Mouse (Mus musculus): Measurements from ENCODE around the gene Nadk. TPM values are rescaled to one million over a fixed set of nuclear protein-coding genes. Genes with fewer than 3 reads are reported as not detected.

Gene Nadk
- polyA plus RNA-seq, 1 experiment from 2014 or later = 70.9 TPM

DNA sequence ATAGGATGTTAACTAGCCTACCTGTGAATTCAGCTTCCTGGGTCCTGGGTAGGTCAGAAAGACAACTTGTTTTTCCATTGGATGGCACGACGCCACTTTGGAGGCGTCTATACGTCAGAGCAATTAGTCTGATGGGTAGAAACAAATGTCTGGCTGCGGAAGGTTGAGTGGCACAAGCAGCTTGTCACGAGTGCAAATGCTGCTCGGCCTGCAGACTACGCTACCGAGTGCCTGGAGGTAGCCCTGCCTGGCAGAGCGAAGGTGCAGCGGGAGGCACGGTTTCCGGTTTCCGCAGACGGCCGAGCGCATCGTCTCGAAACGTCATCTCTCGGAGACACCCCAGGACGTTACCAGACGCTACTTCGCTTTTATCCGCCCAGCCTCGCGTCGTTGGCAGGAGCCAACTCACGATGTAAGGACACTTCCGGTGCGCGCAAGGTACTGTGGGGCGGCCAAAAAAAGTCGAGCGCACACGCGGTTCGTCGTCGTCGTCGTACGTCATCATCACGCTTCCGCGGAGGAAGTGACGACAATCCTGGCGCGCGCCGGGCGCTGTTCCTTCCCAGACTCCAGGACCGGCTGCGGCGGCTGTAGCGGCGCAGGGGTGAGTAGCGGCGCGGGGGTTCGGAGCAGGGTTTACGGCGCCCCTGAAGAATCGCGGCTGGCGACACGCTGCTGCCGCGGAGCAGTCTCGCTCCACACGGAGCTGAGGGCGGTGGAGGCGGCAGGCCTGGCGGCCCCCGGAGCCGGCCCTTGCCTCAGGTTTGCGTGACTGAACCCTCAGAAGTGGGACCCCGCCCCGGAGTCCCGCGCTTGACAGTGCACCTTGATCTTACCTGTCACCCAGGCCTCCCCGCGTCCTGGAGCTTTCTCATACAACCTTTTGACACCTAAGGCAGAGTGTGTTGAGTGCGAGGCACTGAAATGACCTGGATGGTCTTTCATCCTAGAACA lies 62.4 kb downstream of the Nadk start, which contains the start of gene Cdk11b:
TSS of gene Cdk11b (plus strand) at position 517 of the 954 bp plus-strand sequence.
- Histone ChIP-seq H3K27ac (ENCODE audit: low read length) (peak within 1 kb of the TSS; percentile 89), H3K4me1 (ENCODE audit: insufficient read depth, low read depth, low read length) (peaks cover 4% of the 10 kb centered on the region; the same call in 1 of the 2 replicates), H3K4me2 (replicated peaks; ENCODE audit: low read depth, low read length) (peak within 1 kb of the TSS; percentile 82), H3K4me3 (ENCODE audit: low read depth, low read length) (peak within 1 kb of the TSS; percentile 96), H3K9ac (replicated peaks; ENCODE audit: low read depth) (peak within 1 kb of the TSS; percentile 84), H3K9me3 (ENCODE audit: low read length) (no peaks in the 10 kb centered on the region), H3K27me3 (replicated peaks; ENCODE audit: insufficient read depth, low read length) (no peaks in the 10 kb centered on the region), H3K36me3 (ENCODE audit: insufficient read depth, low read length) (peaks cover 12% of the 10 kb centered on the region; the same call in 1 of the 2 replicates)
- peak; percentile 100 for DNase-seq (ENCODE audit: low spot score)
- peak; percentile 100 for ATAC-seq
- TF ChIP-seq EP300 (IDR thresholded peaks at IDR 0.05) (no peak), CTCF (IDR thresholded peaks at IDR 0.05) (no peak)
- WGBS = 1% methylated on average over 84 of the region's 84 CpGs

DNA sequence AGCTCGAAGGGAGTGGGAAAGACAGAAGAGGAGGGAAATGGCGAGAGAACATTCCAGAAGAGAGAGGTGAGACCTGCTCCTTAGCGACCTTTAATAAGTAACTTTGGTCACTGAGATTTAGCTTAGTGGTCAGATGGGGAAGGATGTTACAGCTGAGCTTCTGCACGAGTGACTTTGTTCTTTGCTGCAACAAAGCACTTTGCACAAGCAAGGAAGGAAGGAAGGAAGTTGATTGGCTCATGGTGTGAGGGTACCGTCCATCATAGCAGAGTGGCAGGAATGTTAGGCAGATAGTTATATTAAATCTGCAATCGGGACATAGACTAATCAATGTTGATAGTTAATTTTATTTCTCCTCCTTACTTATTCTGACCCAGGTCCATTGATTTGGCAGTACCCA lies 68.1 kb downstream of the Nadk start:
- no peak overlapping the region for H3K4me3 ChIP-seq (ENCODE audit: low read depth, low read length)
- H3K9ac ChIP-seq (replicated peaks; ENCODE audit: low read depth) = no peak overlapping the region
- 68% methylated on average over 6 of the region's 6 CpGs for WGBS
- H3K36me3 ChIP-seq (ENCODE audit: insufficient read depth, low read length) = peaks cover 37% of the 10 kb centered on the region
- H3K4me1 ChIP-seq (ENCODE audit: insufficient read depth, low read depth, low read length) = no peaks in the 10 kb centered on the region; the same call in 1 of the 2 replicates
- no peak overlapping the region for H3K27ac ChIP-seq (ENCODE audit: low read length)
- ATAC-seq = no peak
- H3K4me2 ChIP-seq (replicated peaks; ENCODE audit: low read depth, low read length) = no peak overlapping the region
- no peak for DNase-seq (ENCODE audit: low spot score)
- TF ChIP-seq EP300 (IDR thresholded peaks at IDR 0.05) (no peak), CTCF (IDR thresholded peaks at IDR 0.05) (no peak)
- no peaks in the 10 kb centered on the region for H3K27me3 ChIP-seq (replicated peaks; ENCODE audit: insufficient read depth, low read length)
- no peaks in the 10 kb centered on the region for H3K9me3 ChIP-seq (ENCODE audit: low read length)

DNA sequence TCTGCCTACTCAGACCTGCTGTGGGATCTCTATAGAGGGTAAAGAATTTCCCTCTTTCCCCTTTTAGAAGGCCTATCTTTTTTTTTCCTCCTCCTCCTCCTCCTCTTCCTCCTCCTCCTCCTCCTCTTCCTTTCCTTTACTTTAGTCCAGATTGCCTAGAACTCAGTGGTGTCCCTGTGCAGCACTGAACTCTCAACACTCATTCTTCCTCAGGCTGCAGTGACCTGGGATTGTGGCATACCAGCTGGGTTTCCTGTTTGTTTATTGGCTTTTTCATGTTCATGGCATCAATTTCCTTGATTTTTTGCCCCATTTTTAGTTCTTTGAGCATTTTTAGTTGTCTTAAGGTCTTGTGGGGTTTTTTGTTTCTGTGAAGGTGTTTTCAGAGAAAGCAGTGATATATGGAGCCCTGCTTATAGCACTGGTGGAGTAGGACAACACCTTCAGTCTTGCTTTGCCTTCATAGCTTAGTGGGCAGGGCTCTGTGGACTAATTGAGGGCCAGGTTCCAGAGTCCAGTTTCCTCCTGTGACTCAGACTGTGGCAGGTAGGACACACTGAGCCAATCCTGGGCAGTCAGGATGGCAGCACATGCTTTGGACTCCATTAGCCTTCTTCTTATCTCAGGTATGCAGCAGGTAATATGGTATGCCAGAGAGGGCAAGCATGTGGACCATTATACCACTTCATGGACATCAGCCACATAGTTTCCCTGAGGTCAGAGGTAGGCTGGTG lies 73.8 kb downstream of the Nadk start:
- TF ChIP-seq EP300 (IDR thresholded peaks at IDR 0.05) (no peak), CTCF (IDR thresholded peaks at IDR 0.05) (no peak)
- no peaks in the 10 kb centered on the region for H3K4me1 ChIP-seq (ENCODE audit: insufficient read depth, low read depth, low read length)
- no peaks in the 10 kb centered on the region for H3K27me3 ChIP-seq (replicated peaks; ENCODE audit: insufficient read depth, low read length)
- H3K9me3 ChIP-seq (ENCODE audit: low read length) = no peaks in the 10 kb centered on the region
- ATAC-seq (no peak), DNase-seq (ENCODE audit: low spot score) (no peak)
- no peak overlapping the region for H3K4me2 ChIP-seq (replicated peaks; ENCODE audit: low read depth, low read length)
- no peak overlapping the region for H3K4me3 ChIP-seq (ENCODE audit: low read depth, low read length)
- peaks cover 68% of the 10 kb centered on the region for H3K36me3 ChIP-seq (ENCODE audit: insufficient read depth, low read length)
- H3K9ac ChIP-seq (replicated peaks; ENCODE audit: low read depth) = no peak overlapping the region
- no peak overlapping the region for H3K27ac ChIP-seq (ENCODE audit: low read length)

Other genes starting within 250 kb of the Nadk start
- gene Prkcz, start 201.0 kb upstream of the Nadk start, polyA plus RNA-seq (2015; fragmentation: Nextera tagmentation; extraction: Ambion mirVana) = 23.4 and 33.7 TPM in 2 replicates
- 0.24 and 0.68 TPM in 2 replicates for gene Gabrd, start 164.3 kb upstream of the Nadk start, polyA plus RNA-seq (2015; fragmentation: Nextera tagmentation; extraction: Ambion mirVana)
- 1.4 and 1.5 TPM in 2 replicates for gene Cfap74, start 153.2 kb upstream of the Nadk start, polyA plus RNA-seq (2015; fragmentation: Nextera tagmentation; extraction: Ambion mirVana)
- 1.6 and 2.1 TPM in 2 replicates for gene Tmem52, start 93.3 kb upstream of the Nadk start, polyA plus RNA-seq (2015; fragmentation: Nextera tagmentation; extraction: Ambion mirVana)
- gene Gnb1, start 71.0 kb upstream of the Nadk start, polyA plus RNA-seq (2015; fragmentation: Nextera tagmentation; extraction: Ambion mirVana) = 445 and 452 TPM in 2 replicates
- 3.1 and 3.7 TPM in 2 replicates for gene Slc35e2, start 39.0 kb downstream of the Nadk start, polyA plus RNA-seq (2015; fragmentation: Nextera tagmentation; extraction: Ambion mirVana)
- gene Cdk11b, start 62.5 kb downstream of the Nadk start, polyA plus RNA-seq (2015; fragmentation: Nextera tagmentation; extraction: Ambion mirVana) = 67.3 and 74.4 TPM in 2 replicates
- not detected in 2 replicates for gene Gm10563, start 83.0 kb downstream of the Nadk start, polyA plus RNA-seq (2015; fragmentation: Nextera tagmentation; extraction: Ambion mirVana)
- gene Mmp23, start 91.0 kb downstream of the Nadk start, polyA plus RNA-seq (2015; fragmentation: Nextera tagmentation; extraction: Ambion mirVana) = 44.5 and 46.2 TPM in 2 replicates
- gene Mib2, start 106.8 kb downstream of the Nadk start, polyA plus RNA-seq (2015; fragmentation: Nextera tagmentation; extraction: Ambion mirVana) = 16.3 and 19.8 TPM in 2 replicates
- 3.3 and 3.6 TPM in 2 replicates for gene Fndc10, start 132.0 kb downstream of the Nadk start, polyA plus RNA-seq (2015; fragmentation: Nextera tagmentation; extraction: Ambion mirVana)
- 166 and 178 TPM in 2 replicates for gene Ssu72, start 142.4 kb downstream of the Nadk start, polyA plus RNA-seq (2015; fragmentation: Nextera tagmentation; extraction: Ambion mirVana)
- gene Tmem240, start 172.4 kb downstream of the Nadk start, polyA plus RNA-seq (2015; fragmentation: Nextera tagmentation; extraction: Ambion mirVana) = 0.58 and 0.63 TPM in 2 replicates
- gene Atad3a, start 198.7 kb downstream of the Nadk start, polyA plus RNA-seq (2015; fragmentation: Nextera tagmentation; extraction: Ambion mirVana) = 26.1 and 28.5 TPM in 2 replicates
- 6.5 and 7.0 TPM in 2 replicates for gene Vwa1, start 212.3 kb downstream of the Nadk start, polyA plus RNA-seq (2015; fragmentation: Nextera tagmentation; extraction: Ambion mirVana)
- 0.13 and 0.31 TPM in 2 replicates for gene Tmem88b, start 223.5 kb downstream of the Nadk start, polyA plus RNA-seq (2015; fragmentation: Nextera tagmentation; extraction: Ambion mirVana)
- gene Ankrd65, start 228.1 kb downstream of the Nadk start, polyA plus RNA-seq (2015; fragmentation: Nextera tagmentation; extraction: Ambion mirVana) = 6.0 and 6.6 TPM in 2 replicates
- 164 and 186 TPM in 2 replicates for gene Mrpl20, start 240.5 kb downstream of the Nadk start, polyA plus RNA-seq (2015; fragmentation: Nextera tagmentation; extraction: Ambion mirVana)

All from lung, postnatal 0 days (tissue).